9 mouse cellular contexts compared by ENCODE assay signal in the genomic region with DNA sequence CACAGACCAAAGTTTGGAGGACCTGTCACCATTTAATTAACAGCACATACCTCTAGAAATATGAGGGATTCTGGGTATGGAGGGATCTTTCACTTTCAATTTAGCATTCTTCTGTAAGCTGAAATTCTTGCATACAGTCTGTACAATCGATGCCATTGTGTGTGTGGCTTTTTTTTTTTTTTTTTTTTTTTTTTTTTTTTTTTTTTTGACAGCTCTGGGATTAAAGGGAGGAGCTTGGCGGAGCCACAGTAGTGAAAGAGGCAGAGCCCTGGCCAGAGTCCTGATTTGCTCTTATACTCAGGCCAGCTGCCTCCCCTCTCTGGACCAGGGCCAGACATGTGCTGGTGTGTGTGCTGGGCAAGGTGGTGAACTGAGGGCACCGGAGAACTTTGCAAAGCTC. TPM values are rescaled to one million over a fixed set of nuclear protein-coding genes. Genes with fewer than 3 reads are reported as not detected.
DNase-seq lines count a peak whose midpoint lies in the region; ATAC-seq lines count a peak whose summit lies in the region.
"Had no signal": no experiment of that assay in that cellular context is flagged by ENCODE, and none has a peak within 500 bp of the region (broad histone marks: within the 10 kb centered on the region; RNA-seq: fewer than 3 reads in every experiment).

No protein-coding gene starts in this region.

- ATAC-seq in hindbrain, embryonic 14.5 days (ENCODE audit: low FRiP score): no peak
- no peak for ATAC-seq in hindbrain, embryonic 12.5 days (ENCODE audit: low FRiP score)

- no peak overlapping the region for H3K27ac ChIP-seq in hindbrain, embryonic 14.5 days
- no peak overlapping the region for H3K27ac ChIP-seq in hindbrain, embryonic 12.5 days

- no peaks in the 10 kb centered on the region for H3K36me3 ChIP-seq in hindbrain, embryonic 14.5 days (replicated peaks; ENCODE audit: control insufficient read depth, insufficient read depth)
- no peaks in the 10 kb centered on the region for H3K36me3 ChIP-seq in hindbrain, embryonic 12.5 days

- H3K9me3 ChIP-seq in hindbrain, embryonic 14.5 days (ENCODE audit: control insufficient read depth, low read length): no peaks in the 10 kb centered on the region
- no peaks in the 10 kb centered on the region for H3K9me3 ChIP-seq in hindbrain, embryonic 12.5 days (replicated peaks)

- 59% methylated on average over 3 of the region's 3 CpGs for WGBS in hindbrain, embryonic 14.5 days
- WGBS in hindbrain, embryonic 12.5 days: 63% methylated on average over 3 of the region's 3 CpGs

- no peaks in the 10 kb centered on the region for H3K27me3 ChIP-seq in hindbrain, embryonic 14.5 days (ENCODE audit: control insufficient read depth, insufficient read depth, low read length)
- H3K27me3 ChIP-seq in hindbrain, embryonic 12.5 days: no peaks in the 10 kb centered on the region

- peak; percentile 57 for DNase-seq in hindbrain, embryonic 14.5 days (ENCODE audit: low spot score)
- peak; percentile 77 for DNase-seq in Muller cell, postnatal 12 days (ENCODE audit: inconsistent ontology term)
- peak; percentile 82 for DNase-seq in heart, postnatal 4 days
- peak; percentile 72 for DNase-seq in lung, postnatal 10 days
- DNase-seq in yolk sac, embryonic 10.5 days (ENCODE audit: low spot score): no peak
- DNase-seq in left cerebral cortex, adult 11 months (ENCODE audit: low spot score): no peak
- DNase-seq in embryo, embryonic 10 days (ENCODE audit: low spot score): no peak

- H3K4me3 ChIP-seq in hindbrain, embryonic 14.5 days (replicated peaks; ENCODE audit: low read length): no peak overlapping the region
- H3K4me3 ChIP-seq in hindbrain, embryonic 12.5 days: no peak overlapping the region
- H3K4me3 ChIP-seq: erythroblast, embryonic 14.5 days had no signal

- H3K9ac ChIP-seq in hindbrain, embryonic 14.5 days: no peak overlapping the region
- no peak overlapping the region for H3K9ac ChIP-seq in hindbrain, embryonic 12.5 days

- H3K4me2 ChIP-seq in hindbrain, embryonic 14.5 days (replicated peaks): no peak overlapping the region
- H3K4me2 ChIP-seq in hindbrain, embryonic 12.5 days (replicated peaks): no peak overlapping the region

- no peaks in the 10 kb centered on the region for H3K4me1 ChIP-seq in hindbrain, embryonic 14.5 days (replicated peaks; ENCODE audit: control insufficient read depth, insufficient read depth, low read length)
- H3K4me1 ChIP-seq in hindbrain, embryonic 12.5 days: no peaks in the 10 kb centered on the region

RNA-seq across cellular contexts. Expression of a gene that starts 1.2 kb away (rescaled TPM):
- polyA plus RNA-seq in hindbrain, embryonic 14.5 days (2014; fragmentation: Nextera tagmentation; extraction: Ambion mirVana): 0.33 TPM in 1 of 2 replicates, not detected in the other
- not detected in 2 replicates for polyA plus RNA-seq in hindbrain, embryonic 12.5 days (2016; fragmentation: Nextera tagmentation; extraction: Ambion mirVana)
- total RNA-seq in heart, postnatal 4 days (2021): not detected
- polyA plus RNA-seq: erythroblast, embryonic 14.5 days had no signal

RNA-seq across cellular contexts. Expression of a gene that starts 31.2 kb away (rescaled TPM):
- 36.0 and 38.2 TPM in 2 replicates for polyA plus RNA-seq in hindbrain, embryonic 14.5 days (2014; fragmentation: Nextera tagmentation; extraction: Ambion mirVana)
- 48.9 and 52.7 TPM in 2 replicates for polyA plus RNA-seq in hindbrain, embryonic 12.5 days (2016; fragmentation: Nextera tagmentation; extraction: Ambion mirVana)
- total RNA-seq in heart, postnatal 4 days (2021): 10 to 100 TPM; 27.1 to 29.4 TPM

RNA-seq across cellular contexts. Expression of a gene that starts 42.7 kb away (rescaled TPM):
- 3.9 and 4.3 TPM in 2 replicates for polyA plus RNA-seq in hindbrain, embryonic 14.5 days (2014; fragmentation: Nextera tagmentation; extraction: Ambion mirVana)
- 0.20 and 0.41 TPM in 2 replicates for polyA plus RNA-seq in hindbrain, embryonic 12.5 days (2016; fragmentation: Nextera tagmentation; extraction: Ambion mirVana)
- not detected for total RNA-seq in heart, postnatal 4 days (2021)
- polyA plus RNA-seq: erythroblast, embryonic 14.5 days had no signal

RNA-seq across cellular contexts. Expression of a gene that starts 54.6 kb away (rescaled TPM):
- 131 and 134 TPM in 2 replicates for polyA plus RNA-seq in hindbrain, embryonic 14.5 days (2014; fragmentation: Nextera tagmentation; extraction: Ambion mirVana)
- polyA plus RNA-seq in hindbrain, embryonic 12.5 days (2016; fragmentation: Nextera tagmentation; extraction: Ambion mirVana): 223 and 252 TPM in 2 replicates
- 100 to 1,000 TPM; 175 to 176 TPM for total RNA-seq in heart, postnatal 4 days (2021)

Comparison
In these comparisons a context has a peak if more than half of its experiments do, and no peak if none do; other contexts are left out.
1. DNase-seq: peak in hindbrain, embryonic 14.5 days (single experiment), Muller cell, postnatal 12 days (single experiment), heart, postnatal 4 days (single experiment) and lung, postnatal 10 days (single experiment); none in yolk sac, embryonic 10.5 days (single experiment), left cerebral cortex, adult 11 months (single experiment) and embryo, embryonic 10 days (single experiment).